Mouse (Mus musculus) bone marrow macrophage, adult 2 months (primary cell): ENCODE data around the gene Nrgn.

Source experiments
- CTCF ChIP-seq: IDR thresholded peaks from 2 replicates; pipeline ENCODE4 v1.5.1; 2012; ENCODE audit warnings: low read depth, mild to moderate bottlenecking, low read length, moderate library complexity
- POLR2A ChIP-seq: IDR thresholded peaks from 2 replicates; pipeline ENCODE4 v1.6.1; 2012; ENCODE audit warnings: mild to moderate bottlenecking, low read depth, low read length, borderline replicate concordance

DNA sequence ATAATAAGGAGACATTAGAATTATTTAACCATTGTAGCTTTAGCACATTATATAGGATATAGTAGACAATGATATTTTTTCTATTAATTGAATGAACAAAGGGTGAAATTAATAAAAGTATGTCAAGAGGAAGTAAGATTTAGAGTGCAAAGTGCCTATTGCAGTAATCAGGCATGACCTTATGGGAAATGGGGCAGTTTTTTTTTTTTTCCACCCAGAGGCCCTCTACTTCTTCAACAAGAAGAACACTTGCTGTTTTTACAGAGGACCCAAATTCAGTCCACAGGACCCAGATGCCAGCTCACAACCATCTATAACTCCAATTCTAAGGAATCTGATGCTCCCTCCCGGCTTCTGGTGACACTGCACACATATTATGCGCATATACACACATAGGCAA lies 7.9 kb upstream of the Nrgn start:
- TF ChIP-seq POLR2A (no peak), CTCF (no peak)
